Mouse (Mus musculus): ENCODE measurements around the gene Col4a5.

- TF ChIP-seq HCFC1 (IDR thresholded peaks at IDR 0.05; ENCODE audit: borderline replicate concordance, insufficient read depth, low read length) (no peak), ZC3H11A (IDR thresholded peaks at IDR 0.05; ENCODE audit: borderline replicate concordance, low read depth, low read length) (no peak), MAFK (IDR thresholded peaks at IDR 0.05; ENCODE audit: insufficient read depth, low read depth, low read length) (no peak), CHD2 (IDR thresholded peaks at IDR 0.05; ENCODE audit: low read depth, low read length) (no peak), ZNF384 (IDR thresholded peaks at IDR 0.05; ENCODE audit: low read depth, low read length) (no peak)
Measured at GRCm38 (mm10) chrX:141723936-141724335, 248.8 kb downstream of the Col4a5 start.
